Comparison of ENCODE assay signal across 16 mouse cellular contexts in the genomic region with DNA sequence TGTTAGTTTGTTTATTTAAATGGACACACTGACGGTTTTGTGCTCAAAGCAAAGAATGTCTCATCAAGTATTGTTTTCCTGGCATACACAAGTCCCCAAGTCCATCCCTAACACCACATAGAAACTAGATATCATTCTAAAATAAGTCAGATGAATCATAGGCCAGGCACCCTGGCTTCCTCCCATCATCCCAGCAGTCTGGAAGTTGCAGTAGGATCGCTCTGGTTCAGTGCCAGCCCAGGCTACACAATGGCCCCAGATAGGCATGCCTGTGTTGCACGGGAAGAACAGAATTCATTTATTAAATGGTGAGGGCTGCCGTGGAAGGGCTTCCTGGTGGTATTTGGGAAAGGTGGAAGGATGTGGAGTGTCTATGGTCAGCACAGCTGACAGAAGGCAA. TPM values are rescaled to one million over a fixed set of nuclear protein-coding genes. Genes with fewer than 3 reads are reported as not detected.
DNase-seq lines count a peak whose midpoint lies in the region; ATAC-seq and TF ChIP-seq lines count a peak whose summit lies in the region.
"Had no signal": no experiment of that assay in that cellular context is flagged by ENCODE, and none has a peak within 500 bp of the region (broad histone marks: within the 10 kb centered on the region; RNA-seq: fewer than 3 reads in every experiment).

No protein-coding gene starts in this region.

- no peak overlapping the region for H3K4me2 ChIP-seq in lung, embryonic 14.5 days
- H3K4me2 ChIP-seq: hindbrain, embryonic 13.5 days; intestine, embryonic 15.5 days; lung, embryonic 15.5 days had no signal

- no peaks in the 10 kb centered on the region for H3K36me3 ChIP-seq in lung, embryonic 14.5 days (ENCODE audit: insufficient read depth)
- no peaks in the 10 kb centered on the region for H3K36me3 ChIP-seq in embryonic facial prominence, embryonic 10.5 days (replicated peaks)
- H3K36me3 ChIP-seq: hindbrain, embryonic 13.5 days; intestine, embryonic 15.5 days; lung, embryonic 15.5 days had no signal

- no peaks in the 10 kb centered on the region for H3K27me3 ChIP-seq in lung, embryonic 14.5 days (ENCODE audit: insufficient read depth, low read length)
- H3K27me3 ChIP-seq in embryonic facial prominence, embryonic 10.5 days (replicated peaks; ENCODE audit: low read depth, poor library complexity, severe bottlenecking): peaks cover 14% of the 10 kb centered on the region
- H3K27me3 ChIP-seq: hindbrain, embryonic 13.5 days; intestine, embryonic 15.5 days; lung, embryonic 15.5 days had no signal

- H3K4me3 ChIP-seq in lung, embryonic 14.5 days (ENCODE audit: low read depth, low read length): no peak overlapping the region
- no peak overlapping the region for H3K4me3 ChIP-seq in embryonic facial prominence, embryonic 10.5 days
- H3K4me3 ChIP-seq: erythroblast, embryonic 14.5 days; hindbrain, embryonic 13.5 days; intestine, embryonic 15.5 days; lung, embryonic 15.5 days had no signal

- ATAC-seq in lung, embryonic 14.5 days (ENCODE audit: insufficient read depth): no peak
- ATAC-seq: forebrain, embryonic 16.5 days; intestine, embryonic 15.5 days; Patski had no signal

- H3K9ac ChIP-seq in lung, embryonic 14.5 days: no peak overlapping the region
- H3K9ac ChIP-seq: hindbrain, embryonic 13.5 days; intestine, embryonic 15.5 days; lung, embryonic 15.5 days had no signal

- no peaks in the 10 kb centered on the region for H3K9me3 ChIP-seq in lung, embryonic 14.5 days (ENCODE audit: low read depth, low read length)
- no peaks in the 10 kb centered on the region for H3K9me3 ChIP-seq in embryonic facial prominence, embryonic 10.5 days
- H3K9me3 ChIP-seq: hindbrain, embryonic 13.5 days; intestine, embryonic 15.5 days; lung, embryonic 15.5 days had no signal

- no peak overlapping the region for H3K27ac ChIP-seq in lung, embryonic 14.5 days (ENCODE audit: low read depth)
- H3K27ac ChIP-seq in embryonic facial prominence, embryonic 10.5 days (replicated peaks): no peak overlapping the region
- H3K27ac ChIP-seq: hindbrain, embryonic 13.5 days; intestine, embryonic 15.5 days; lung, embryonic 15.5 days had no signal

- peak; percentile 18 for DNase-seq in adrenal gland, adult 2 months
- no peak for DNase-seq in adrenal gland, postnatal 10 days
- DNase-seq in cerebellum, postnatal 25 days: peak; percentile 71 to 83
- DNase-seq in cerebellum, adult 11 months: no peak
- peak; percentile 19 for DNase-seq in lung, embryonic 14.5 days
- no peak for DNase-seq in lung, adult 18-20 months
- DNase-seq in heart, postnatal 4 days: peak; percentile 45
- no peak for DNase-seq in embryonic facial prominence, embryonic 10.5 days (ENCODE audit: low spot score)
- DNase-seq: liver; retina, postnatal 1 day had no signal

- H3K4me1 ChIP-seq in lung, embryonic 14.5 days (ENCODE audit: insufficient read depth): no peaks in the 10 kb centered on the region
- H3K4me1 ChIP-seq in embryonic facial prominence, embryonic 10.5 days: peaks cover 35% of the 10 kb centered on the region
- H3K4me1 ChIP-seq: intestine, embryonic 15.5 days; lung, embryonic 15.5 days had no signal

- TF ChIP-seq CTCF in lung, embryonic 14.5 days (IDR thresholded peaks at IDR 0.05; ENCODE audit: low read depth): no peak

- WGBS in lung, embryonic 14.5 days: 48% methylated on average over 4 of the region's 4 CpGs
- WGBS in embryonic facial prominence, embryonic 10.5 days: 70% methylated on average over 4 of the region's 4 CpGs

RNA-seq across cellular contexts. Expression of gene Rapgef1, which starts 31.5 kb away (rescaled TPM):
- 10 to 100 TPM; 46.2 to 48.2 TPM for total RNA-seq in adrenal gland, adult 2 months (2021)
- 44.1 and 50.9 TPM in 2 replicates for polyA plus RNA-seq in adrenal gland, adult 2 months (2012; rRNA removed)
- 10 to 100 TPM; 58.5 to 66.5 TPM for total RNA-seq in adrenal gland, postnatal 10 days (2021)
- 18.3 and 20.5 TPM in 2 replicates for polyA plus RNA-seq in lung, embryonic 14.5 days (2014; fragmentation: Nextera tagmentation; extraction: Ambion mirVana)
- total RNA-seq in heart, postnatal 4 days (2021): 10 to 100 TPM; 96.3 to 98.4 TPM
- 16.5 and 17.3 TPM in 2 replicates for polyA plus RNA-seq in embryonic facial prominence, embryonic 10.5 days (2016; fragmentation: Nextera tagmentation; extraction: Ambion mirVana)

Comparison
In these comparisons a context has a peak if more than half of its experiments do, and no peak if none do; other contexts are left out.
1. DNase-seq: peak in adrenal gland, adult 2 months (single experiment), cerebellum, postnatal 25 days (2 of 2), lung, embryonic 14.5 days (single experiment) and heart, postnatal 4 days (single experiment); none in adrenal gland, postnatal 10 days (single experiment), cerebellum, adult 11 months (single experiment), lung, adult 18-20 months (0 of 2) and embryonic facial prominence, embryonic 10.5 days (single experiment).